Mouse (Mus musculus) cerebellum, postnatal 25 days (tissue): ENCODE results near the gene Cmss1.

Experiments
- DNase-seq, 2 experiments: peaks; one replicate each; pipeline ENCODE4 v3.0.0; 2021; ENCODE audit warnings: mixed read lengths in 2 of 2

Cmss1 gene

GRCm38 (mm10) chr16:57383266-57383971 lies 223.2 kb downstream of the Cmss1 start:
- no peak for DNase-seq

GRCm38 (mm10) chr16:57378631-57379330 lies 227.9 kb downstream of the Cmss1 start:
- no peak for DNase-seq

- no peak for DNase-seq
These were observed 231.3 kb downstream of the Cmss1 start for GRCm38 (mm10) chr16:57375248-57375837.

- no peak for DNase-seq
These were observed 234.5 kb downstream of the Cmss1 start for GRCm38 (mm10) chr16:57372156-57372555.

GRCm38 (mm10) chr16:57369846-57370496 lies 236.7 kb downstream of the Cmss1 start:
- DNase-seq: no peak

- DNase-seq: no peak
These were observed 239.5 kb downstream of the Cmss1 start for GRCm38 (mm10) chr16:57366941-57367694.

GRCm38 (mm10) chr16:57366141-57366540 lies 240.5 kb downstream of the Cmss1 start:
- DNase-seq: no peak

GRCm38 (mm10) chr16:57364498-57364897 lies 242.2 kb downstream of the Cmss1 start:
- DNase-seq: no peak

- peak; percentile 53 to 70 for DNase-seq
These were observed 243.8 kb downstream of the Cmss1 start for GRCm38 (mm10) chr16:57362679-57363401.

GRCm38 (mm10) chr16:57360785-57361184 lies 245.9 kb downstream of the Cmss1 start:
- DNase-seq: no peak

- DNase-seq: no peak
These were observed 247.4 kb downstream of the Cmss1 start for GRCm38 (mm10) chr16:57359251-57359650.

GRCm38 (mm10) chr16:57357011-57357410 lies 249.7 kb downstream of the Cmss1 start:
- DNase-seq: no peak

- no peak for DNase-seq
These were observed 250.2 kb downstream of the Cmss1 start for GRCm38 (mm10) chr16:57356454-57356853.

- DNase-seq: no peak
These were observed 252.7 kb downstream of the Cmss1 start for GRCm38 (mm10) chr16:57353932-57354331.

- DNase-seq: no peak
These were observed 253.4 kb downstream of the Cmss1 start for GRCm38 (mm10) chr16:57353166-57353721.

- no peak for DNase-seq
These were observed 253.9 kb downstream of the Cmss1 start, which contains the start of gene Filip1l for GRCm38 (mm10) chr16:57352751-57353150. TSS of gene Filip1l (plus strand) at chr16:57353093.

GRCm38 (mm10) chr16:57349689-57350088 lies 257.0 kb downstream of the Cmss1 start:
- DNase-seq: no peak

- DNase-seq: peak; percentile 18 to 29
These were observed 257.6 kb downstream of the Cmss1 start for GRCm38 (mm10) chr16:57349039-57349438.

GRCm38 (mm10) chr16:57346258-57346657 lies 260.4 kb downstream of the Cmss1 start:
- DNase-seq: no peak

GRCm38 (mm10) chr16:57340613-57340898 lies 266.1 kb downstream of the Cmss1 start:
- no peak for DNase-seq

GRCm38 (mm10) chr16:57339765-57340612 lies 266.7 kb downstream of the Cmss1 start:
- no peak for DNase-seq
